Mouse (Mus musculus) intestine, embryonic 16.5 days (tissue): ENCODE data around the gene Reln. TPM values are rescaled to one million over a fixed set of nuclear protein-coding genes. Genes with fewer than 3 reads are reported as not detected.

Source experiments
- ATAC-seq: fragments of 200-750 bp; cut with Nextera tagmentation; 2 replicates; pipeline ENCODE4 v1.8.0; 2017; ENCODE audit warnings: moderate TSS enrichment, moderate library complexity
- H3K27ac ChIP-seq: fragments of 300-500 bp; sonication (generic); 2 replicates; pipeline ENCODE4 v1.5.1; 2014; ENCODE audit warnings: mild to moderate bottlenecking, low read length
- H3K27me3 ChIP-seq: fragments of 300-500 bp; sonication (generic); replicated peaks from 2 replicates; pipeline ENCODE4 v1.6.1; 2014; ENCODE audit warnings: low read length, control low read depth, mixed read lengths; ENCODE audit not compliant: control insufficient read depth, insufficient read depth
- H3K36me3 ChIP-seq: fragments of 300-500 bp; sonication (generic); 2 replicates; pipeline ENCODE4 v1.6.1; 2014; ENCODE audit warnings: low read length, control low read depth; ENCODE audit not compliant: control insufficient read depth, insufficient read depth
- H3K4me1 ChIP-seq: fragments of 300-500 bp; sonication (generic); 2 replicates; pipeline ENCODE4 v1.6.1; 2014; ENCODE audit warnings: low read length, control low read depth, mixed read lengths; ENCODE audit not compliant: control insufficient read depth, insufficient read depth
- H3K4me2 ChIP-seq: fragments of 300-500 bp; sonication (generic); 2 replicates; pipeline ENCODE4 v1.6.1; 2014; ENCODE audit warnings: low read depth, low read length, control low read depth
- H3K4me3 ChIP-seq: fragments of 300-500 bp; sonication (generic); 2 replicates; pipeline ENCODE4 v1.5.1; 2014; ENCODE audit warnings: mild to moderate bottlenecking, low read length
- H3K9ac ChIP-seq: fragments of 300-500 bp; sonication (generic); 2 replicates; pipeline ENCODE4 v1.6.1; 2014; ENCODE audit warnings: low read depth, low read length
- H3K9me3 ChIP-seq: fragments of 300-500 bp; sonication (generic); 2 replicates; pipeline ENCODE4 v1.6.1; 2016; ENCODE audit warnings: low read length, control low read depth; ENCODE audit not compliant: control insufficient read depth
- WGBS: fragments of 180-500 bp; shearing (Covaris S2); extraction: QIAGEN DNeasy Blood & Tissue Kit; methylation state at CpG from one replicate; pipeline ENCODE4 v1.1.7; 2014; 5-methylcytosine and 5-hydroxymethylcytosine counted together
- polyA plus RNA-seq: library from polyadenylated mRNA; unstranded; fragments of >200 nt; fragmentation: Nextera tagmentation; extraction: Ambion mirVana; gene quantifications from 2 replicates; pipeline ENCODE4 v1.2.1, GENCODE M21; 2015

Reln gene
- polyA plus RNA-seq, 1 experiment from 2014 or later, result 2.0 TPM

DNA sequence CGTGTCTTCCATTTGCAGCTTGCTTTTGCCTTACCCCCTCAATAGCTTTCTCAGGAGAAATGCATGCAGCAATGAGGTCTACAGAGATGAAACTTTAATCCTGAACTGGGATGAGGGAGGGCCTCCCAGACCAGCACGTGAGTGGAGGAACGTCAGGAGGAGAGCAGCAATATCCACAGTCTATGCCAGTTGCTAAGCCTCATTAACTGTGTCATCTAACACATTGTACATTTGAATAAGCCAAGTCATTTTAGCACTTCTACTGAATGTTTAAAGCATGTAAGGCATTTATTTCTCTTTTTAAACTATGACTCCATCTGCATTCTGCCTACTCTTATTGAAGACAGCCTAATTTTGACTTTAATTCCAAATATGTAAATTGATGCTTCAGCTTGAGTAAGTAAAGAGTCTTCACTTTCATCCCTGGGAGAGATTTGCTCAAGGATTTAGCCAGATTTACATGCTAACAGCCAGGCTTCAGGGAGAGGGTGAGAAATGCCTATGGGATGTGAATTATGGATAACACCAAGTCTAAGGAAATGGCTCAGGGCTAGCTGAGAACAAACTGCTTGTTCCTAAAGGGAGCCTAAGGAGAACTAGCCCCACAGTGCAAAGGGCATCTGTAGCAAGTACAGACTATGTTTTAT, 361.4 kb downstream of the Reln start:
- Histone ChIP-seq H3K9me3 (no peaks in the 10 kb centered on the region), H3K9ac (no peak overlapping the region), H3K27me3 (no peaks in the 10 kb centered on the region), H3K27ac (no peak overlapping the region), H3K4me1 (no peaks in the 10 kb centered on the region), H3K4me3 (no peak overlapping the region), H3K4me2 (no peak overlapping the region), H3K36me3 (no peaks in the 10 kb centered on the region)
- no peak for ATAC-seq
- WGBS, result 66% methylated on average over 3 of the region's 3 CpGs

DNA sequence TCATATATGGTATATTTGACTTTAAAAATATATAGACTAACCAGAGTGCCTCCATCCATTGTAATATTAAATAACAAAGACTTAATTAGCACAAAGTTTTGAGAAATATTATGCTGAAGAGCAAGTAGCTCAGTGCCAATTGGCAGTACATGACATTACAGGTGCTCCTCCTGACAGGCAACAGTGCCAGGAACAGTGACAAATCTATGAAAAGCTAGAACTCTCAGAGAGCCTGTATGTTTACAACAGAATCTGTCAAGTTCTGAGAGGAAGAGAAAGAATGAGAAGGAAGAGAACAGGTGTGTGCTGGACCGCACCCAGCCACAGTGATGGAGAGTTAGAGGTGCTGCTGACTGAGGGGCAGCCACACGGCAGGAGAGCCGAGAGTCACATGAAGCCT, 363.3 kb downstream of the Reln start:
- ATAC-seq, result no peak
- H3K36me3 ChIP-seq, result no peaks in the 10 kb centered on the region
- H3K4me2 ChIP-seq, result no peak overlapping the region
- H3K9me3 ChIP-seq, result no peaks in the 10 kb centered on the region
- H3K4me3 ChIP-seq, result no peak overlapping the region
- no peaks in the 10 kb centered on the region for H3K4me1 ChIP-seq
- no peak overlapping the region for H3K9ac ChIP-seq
- 87% methylated on average over 3 of the region's 3 CpGs for WGBS
- H3K27me3 ChIP-seq, result no peaks in the 10 kb centered on the region
- H3K27ac ChIP-seq, result no peak overlapping the region

GRCm38 (mm10) chr5:21980544-21980943, 364.0 kb downstream of the Reln start:
- H3K4me1 ChIP-seq, result no peaks in the 10 kb centered on the region
- H3K4me2 ChIP-seq, result no peak overlapping the region
- H3K27ac ChIP-seq, result no peak overlapping the region
- 79% methylated on average over 3 of the region's 3 CpGs for WGBS
- H3K9me3 ChIP-seq, result no peaks in the 10 kb centered on the region
- H3K36me3 ChIP-seq, result no peaks in the 10 kb centered on the region
- no peaks in the 10 kb centered on the region for H3K27me3 ChIP-seq
- H3K9ac ChIP-seq, result no peak overlapping the region
- ATAC-seq, result no peak
- no peak overlapping the region for H3K4me3 ChIP-seq

DNA sequence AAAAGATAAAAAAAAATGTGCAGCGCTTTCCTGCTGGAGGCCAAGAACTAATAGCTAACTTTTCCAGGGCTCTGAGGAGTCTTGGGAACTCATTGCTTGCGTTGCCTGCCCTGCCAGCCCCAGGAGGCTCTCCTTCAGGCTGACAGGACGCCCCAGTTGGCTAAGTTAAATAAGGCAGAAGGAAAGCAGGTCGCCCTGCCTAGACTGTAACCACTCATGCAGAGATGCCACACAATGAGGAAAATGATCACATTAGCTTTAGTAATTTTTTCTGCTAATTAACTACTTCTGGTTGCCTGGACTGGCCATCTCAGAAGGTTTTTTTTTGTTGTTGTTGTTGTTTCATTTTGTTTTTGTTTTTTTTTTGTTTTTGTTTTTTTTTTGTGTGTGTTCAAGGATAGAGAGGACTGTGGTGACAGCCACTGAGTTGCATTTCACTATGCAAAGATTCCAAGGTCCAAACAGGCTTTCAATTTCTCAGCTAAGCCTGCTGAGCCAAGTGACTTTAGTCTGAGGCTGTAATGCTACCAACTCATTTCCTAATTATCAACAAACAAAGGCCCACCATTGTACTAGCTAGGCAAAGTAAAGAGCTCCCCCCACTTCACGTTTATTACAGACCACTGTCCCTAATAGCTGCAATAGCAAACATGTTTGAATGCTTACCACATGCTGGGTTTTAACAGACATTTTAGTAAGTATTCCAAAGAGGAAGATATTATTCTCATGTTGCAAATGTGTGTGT, 371.1 kb downstream of the Reln start:
- no peak for ATAC-seq

GRCm38 (mm10) chr5:21961796-21962195, 382.7 kb downstream of the Reln start:
- 98% methylated on average over 1 of the region's 1 CpGs for WGBS
- Histone ChIP-seq H3K27ac (no peak overlapping the region), H3K4me1 (no peaks in the 10 kb centered on the region), H3K27me3 (no peaks in the 10 kb centered on the region), H3K4me3 (no peak overlapping the region), H3K4me2 (no peak overlapping the region), H3K9me3 (no peaks in the 10 kb centered on the region), H3K36me3 (no peaks in the 10 kb centered on the region), H3K9ac (no peak overlapping the region)
- ATAC-seq, result no peak

More for the DNA sequence above, 371.1 kb downstream of the Reln start:
- no peak overlapping the region for H3K4me2 ChIP-seq
- H3K27ac ChIP-seq, result no peak overlapping the region
- no peaks in the 10 kb centered on the region for H3K36me3 ChIP-seq
- H3K9ac ChIP-seq, result no peak overlapping the region
- H3K27me3 ChIP-seq, result no peaks in the 10 kb centered on the region
- no peak overlapping the region for H3K4me3 ChIP-seq
- no peaks in the 10 kb centered on the region for H3K4me1 ChIP-seq
- H3K9me3 ChIP-seq, result no peaks in the 10 kb centered on the region
- 42% methylated on average over 5 of the region's 5 CpGs for WGBS

DNA sequence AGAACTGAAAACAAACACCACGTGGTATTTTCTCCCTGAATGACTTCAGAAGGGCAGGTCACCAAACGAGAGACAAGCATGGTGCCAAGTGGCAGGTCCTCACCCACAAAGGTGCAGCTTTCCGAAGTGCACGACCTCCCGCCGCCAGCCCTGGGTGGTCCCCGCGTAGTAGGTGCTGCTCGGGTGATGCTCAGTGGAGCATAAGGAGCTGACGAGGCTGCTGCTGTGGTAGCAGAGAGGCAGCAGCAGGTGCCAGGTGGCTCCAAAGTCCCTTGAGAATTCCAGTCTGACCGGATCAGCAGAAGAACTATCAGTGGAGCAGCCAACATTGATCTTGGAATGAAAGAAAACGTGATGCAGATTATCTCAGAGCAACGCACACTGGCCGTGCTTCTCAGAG, 384.4 kb downstream of the Reln start:
- peak; percentile 67 for ATAC-seq
- H3K27me3 ChIP-seq, result no peaks in the 10 kb centered on the region
- no peaks in the 10 kb centered on the region for H3K36me3 ChIP-seq
- H3K9ac ChIP-seq, result no peak overlapping the region
- H3K4me1 ChIP-seq, result no peaks in the 10 kb centered on the region
- H3K4me3 ChIP-seq, result no peak overlapping the region
- H3K4me2 ChIP-seq, result no peak overlapping the region
- H3K27ac ChIP-seq, result no peak overlapping the region
- no peaks in the 10 kb centered on the region for H3K9me3 ChIP-seq
- 76% methylated on average over 14 of the region's 14 CpGs for WGBS

- no peak overlapping the region for H3K4me2 ChIP-seq
- no peaks in the 10 kb centered on the region for H3K27me3 ChIP-seq
- H3K4me3 ChIP-seq, result no peak overlapping the region
- no peak overlapping the region for H3K27ac ChIP-seq
- H3K36me3 ChIP-seq, result no peaks in the 10 kb centered on the region
- ATAC-seq, result no peak
- H3K9ac ChIP-seq, result no peak overlapping the region
- H3K9me3 ChIP-seq, result no peaks in the 10 kb centered on the region
- WGBS, result 84% methylated on average over 4 of the region's 4 CpGs
- H3K4me1 ChIP-seq, result no peaks in the 10 kb centered on the region
Observed at GRCm38 (mm10) chr5:21957586-21957985, 386.9 kb downstream of the Reln start.

GRCm38 (mm10) chr5:21957061-21957460, 387.4 kb downstream of the Reln start:
- H3K4me3 ChIP-seq, result no peak overlapping the region
- 80% methylated on average over 4 of the region's 4 CpGs for WGBS
- no peak overlapping the region for H3K9ac ChIP-seq
- H3K36me3 ChIP-seq, result no peaks in the 10 kb centered on the region
- H3K4me2 ChIP-seq, result no peak overlapping the region
- no peak for ATAC-seq
- H3K27ac ChIP-seq, result no peak overlapping the region
- no peaks in the 10 kb centered on the region for H3K4me1 ChIP-seq
- H3K27me3 ChIP-seq, result no peaks in the 10 kb centered on the region
- no peaks in the 10 kb centered on the region for H3K9me3 ChIP-seq

- no peak overlapping the region for H3K9ac ChIP-seq
- H3K27ac ChIP-seq, result no peak overlapping the region
- H3K36me3 ChIP-seq, result no peaks in the 10 kb centered on the region
- WGBS, result 85% methylated on average over 7 of the region's 7 CpGs
- no peaks in the 10 kb centered on the region for H3K4me1 ChIP-seq
- H3K4me3 ChIP-seq, result no peak overlapping the region
- H3K9me3 ChIP-seq, result no peaks in the 10 kb centered on the region
- H3K27me3 ChIP-seq, result no peaks in the 10 kb centered on the region
- ATAC-seq, result no peak
- H3K4me2 ChIP-seq, result no peak overlapping the region
Observed at GRCm38 (mm10) chr5:21949507-21949897, 395.0 kb downstream of the Reln start.
